Mouse (Mus musculus): ENCODE results near the gene Olfr469.

DNA sequence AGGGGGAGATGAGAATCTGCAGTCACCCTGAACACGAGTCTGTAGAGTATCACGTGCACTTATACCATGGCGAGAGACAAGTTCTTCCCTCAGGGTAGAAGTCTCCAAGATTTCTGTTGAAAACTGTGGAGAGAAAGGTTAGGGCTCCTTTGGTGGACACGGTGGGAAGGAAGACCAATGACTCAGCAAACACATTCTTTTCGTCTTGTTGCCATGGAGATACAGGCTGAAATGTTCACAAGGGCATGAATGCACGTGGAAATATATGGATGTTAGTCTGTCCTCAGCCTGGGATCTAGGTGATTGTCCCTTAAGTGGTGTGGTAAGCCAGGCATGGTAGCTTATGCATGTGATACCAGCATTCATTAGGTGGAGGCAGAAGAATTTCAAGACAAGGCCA is 54.5 kb downstream of the Olfr469 start:
- TF ChIP-seq CTCF (IDR thresholded peaks at IDR 0.05; ENCODE audit: extremely low read depth, insufficient read depth, low read length) (no peak), POLR2A (IDR thresholded peaks at IDR 0.05; ENCODE audit: extremely low read depth, insufficient read depth, low read length) (no peak)

Measured in cortical plate, adult 2 months (tissue).